Mouse (Mus musculus) brain, embryonic 18.5 days (tissue): ENCODE measurements at regions not wholly inside any gene's neighbourhood (a gene's known extent, or its start where the extent isn't known, plus 50 kb on each side); places are given as distances from the start of the nearest gene placed in this dataset.

Experiments
- DNase-seq: peaks from one replicate; pipeline ENCODE4 v3.0.0-alpha.2; 2012; ENCODE audit warnings: low read depth, low spot score

- no peak for DNase-seq
Observed at GRCm38 (mm10) chr4:95105424-95105823, 53.4 kb upstream of the Jun start.

- no peak for DNase-seq
Observed at GRCm38 (mm10) chr4:95105926-95106622, 54.1 kb upstream of the Jun start.

GRCm38 (mm10) chr4:95106881-95107665 lies 55.1 kb upstream of the Jun start:
- DNase-seq: no peak

GRCm38 (mm10) chr4:95108811-95109210 lies 56.8 kb upstream of the Jun start:
- DNase-seq: no peak

GRCm38 (mm10) chr4:95110828-95111227 lies 58.8 kb upstream of the Jun start:
- DNase-seq: no peak

- no peak for DNase-seq
Observed at GRCm38 (mm10) chr4:95117158-95117681, 65.2 kb upstream of the Jun start.

- no peak for DNase-seq
Observed at GRCm38 (mm10) chr4:95120876-95121275, 68.9 kb upstream of the Jun start.

- DNase-seq: no peak
Observed at GRCm38 (mm10) chr4:95125346-95125745, 73.3 kb upstream of the Jun start.

- DNase-seq: no peak
Observed at GRCm38 (mm10) chr4:95127970-95128369, 75.9 kb upstream of the Jun start.

- DNase-seq: no peak
Observed at GRCm38 (mm10) chr4:95133815-95134214, 81.8 kb upstream of the Jun start.

- DNase-seq: no peak
Observed at GRCm38 (mm10) chr4:95134611-95135010, 82.6 kb upstream of the Jun start.

GRCm38 (mm10) chr4:95137413-95138143 lies 85.6 kb upstream of the Jun start:
- DNase-seq: no peak

GRCm38 (mm10) chr4:95138676-95139075 lies 86.7 kb upstream of the Jun start:
- no peak for DNase-seq

- DNase-seq: no peak
Observed at GRCm38 (mm10) chr4:95141253-95141652, 89.2 kb upstream of the Jun start.

GRCm38 (mm10) chr4:95143130-95143529 lies 91.1 kb upstream of the Jun start:
- DNase-seq: no peak

GRCm38 (mm10) chr4:95143668-95144067 lies 91.6 kb upstream of the Jun start:
- DNase-seq: no peak

- no peak for DNase-seq
Observed at GRCm38 (mm10) chr4:95144440-95144839, 92.4 kb upstream of the Jun start.

- DNase-seq: no peak
Observed at GRCm38 (mm10) chr4:95146268-95146667, 94.2 kb upstream of the Jun start.

GRCm38 (mm10) chr4:95148665-95149064 lies 96.6 kb upstream of the Jun start:
- no peak for DNase-seq

- no peak for DNase-seq
Observed at GRCm38 (mm10) chr4:95151678-95152077, 99.7 kb upstream of the Jun start.

- DNase-seq: no peak
Observed at GRCm38 (mm10) chr4:95152431-95153115, 100.6 kb upstream of the Jun start.
